Mouse (Mus musculus) left cerebral cortex, adult 2 months (tissue): ENCODE results near the gene Crim1. TPM values are rescaled to one million over a fixed set of nuclear protein-coding genes. Genes with fewer than 3 reads are reported as not detected.

Source experiments
- DNase-seq, 2 experiments: peaks; one replicate each; pipeline ENCODE4 v3.0.0; 2021 to 2022; ENCODE audit warnings: low spot score in 2 of 2, mixed read lengths in 1 of 2; ENCODE audit errors: extremely low spot score in 1 of 2
- H3K27ac ChIP-seq: fragments of 200-600 bp; 2 replicates; pipeline ENCODE4 v1.8.1; 2022
- H3K4me3 ChIP-seq: fragments of 200-600 bp; 2 replicates; pipeline ENCODE4 v1.8.1; 2022
- CTCF ChIP-seq: fragments of 200-600 bp; IDR thresholded peaks from 2 replicates; pipeline ENCODE4 v1.8.1; 2022; ENCODE audit warnings: antibody characterized with exemption, mild to moderate bottlenecking, moderate library complexity
- intact Hi-C: fragments of 180-260 bp; cut with DNase I; formaldehyde crosslinking; loops from one replicate; pipeline ENCODE4 v1.15.1; 2025
- total RNA-seq, 2 experiments: library from RNA; stranded (reverse); gene quantifications; 2 replicates each; pipeline ENCODE4 v1.2.3; 2021

Gene Crim1
- total RNA-seq, 2 experiments from 2014 or later: 83.3 to 93.1 TPM

DNA sequence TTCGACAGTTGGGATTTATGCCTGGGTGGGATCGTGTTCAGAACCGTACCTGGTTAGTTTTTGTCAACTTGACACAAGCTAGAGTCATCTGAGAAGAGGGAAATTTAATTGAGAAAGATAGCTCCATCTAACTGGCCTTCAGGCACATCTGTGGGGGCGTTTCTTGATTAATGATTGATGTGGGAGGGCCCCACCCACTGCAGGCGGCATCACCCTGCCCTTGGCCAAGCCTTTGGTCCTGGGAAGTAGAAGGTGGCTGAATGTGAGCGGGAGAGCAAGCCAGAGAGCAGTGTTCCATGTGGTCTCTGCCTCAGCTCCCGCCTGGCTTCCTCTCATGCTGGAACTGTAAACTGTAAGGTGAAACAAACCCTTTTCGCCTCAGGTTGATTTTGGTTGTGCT is 56.5 kb downstream of the Crim1 start:
- no peak overlapping the region for H3K27ac ChIP-seq
- no peak overlapping the region for H3K4me3 ChIP-seq
- intact Hi-C loops: no loop called here
- no peak for TF ChIP-seq CTCF
- DNase-seq: no peak

DNA sequence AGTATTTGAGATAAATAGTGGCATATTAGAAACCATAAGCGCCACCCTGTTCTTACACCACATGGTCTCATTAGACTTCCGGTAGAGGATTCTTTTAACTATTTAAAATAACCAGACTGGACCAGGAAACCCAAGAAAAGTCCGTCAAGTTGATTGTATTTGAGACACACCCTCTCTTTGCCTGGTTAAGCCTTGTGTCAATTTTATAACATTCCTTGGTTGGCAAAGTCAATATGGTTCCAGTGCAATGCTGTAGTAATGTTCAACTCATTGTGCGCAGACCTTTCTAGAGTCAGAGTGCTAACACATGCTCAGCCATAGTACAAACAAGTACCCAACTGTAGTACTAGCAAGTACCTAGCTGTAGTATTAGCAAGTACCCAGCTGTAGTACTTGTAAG is 61.6 kb downstream of the Crim1 start:
- intact Hi-C loops: no loop called here
- no peak overlapping the region for H3K27ac ChIP-seq
- H3K4me3 ChIP-seq: no peak overlapping the region
- no peak for TF ChIP-seq CTCF
- no peak for DNase-seq

DNA sequence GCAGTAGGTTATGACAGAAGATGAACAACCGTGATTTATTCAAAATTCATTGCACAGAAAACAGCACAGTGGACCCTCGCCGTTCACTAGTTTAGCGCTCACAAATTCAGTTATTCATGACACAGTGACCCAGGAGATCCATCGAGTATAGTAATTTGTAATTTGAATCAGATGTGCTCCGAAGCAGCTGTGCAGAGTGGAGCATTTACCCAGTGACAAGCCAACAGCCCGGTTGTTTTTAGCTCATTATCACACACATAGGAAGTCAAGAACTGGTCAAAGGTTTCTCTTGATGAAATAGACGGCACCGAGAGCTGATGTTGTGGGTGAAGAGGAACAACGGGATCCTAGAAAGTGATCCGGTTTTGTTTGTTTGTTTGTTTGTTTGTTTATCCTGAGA is 64.1 kb downstream of the Crim1 start:
- no peak overlapping the region for H3K27ac ChIP-seq
- no peak overlapping the region for H3K4me3 ChIP-seq
- TF ChIP-seq CTCF: no peak
- intact Hi-C loops: no loop called here
- DNase-seq: no peak

DNA sequence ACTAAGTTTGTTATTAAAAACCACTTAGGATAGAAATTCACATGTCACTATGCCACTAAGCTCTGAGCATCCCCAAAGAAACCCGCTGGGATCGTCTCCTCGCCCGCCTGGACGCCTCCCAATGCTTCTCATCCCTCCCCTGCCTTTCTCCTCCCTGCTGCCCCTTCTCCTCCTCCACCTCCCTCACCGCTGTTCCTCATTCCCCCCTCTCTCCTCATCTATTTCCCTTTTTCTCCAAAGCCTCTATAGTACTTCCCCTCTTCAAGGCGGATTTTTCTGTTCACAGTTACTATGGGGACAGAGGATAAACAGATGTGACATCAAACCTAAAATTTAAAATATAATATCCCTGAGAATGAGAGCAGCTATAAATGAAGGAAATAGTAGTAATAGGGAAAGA is 65.1 kb downstream of the Crim1 start:
- Histone ChIP-seq H3K27ac (no peak overlapping the region), H3K4me3 (no peak overlapping the region)
- DNase-seq: no peak
- intact Hi-C loops: no loop called here
- TF ChIP-seq CTCF: no peak

DNA sequence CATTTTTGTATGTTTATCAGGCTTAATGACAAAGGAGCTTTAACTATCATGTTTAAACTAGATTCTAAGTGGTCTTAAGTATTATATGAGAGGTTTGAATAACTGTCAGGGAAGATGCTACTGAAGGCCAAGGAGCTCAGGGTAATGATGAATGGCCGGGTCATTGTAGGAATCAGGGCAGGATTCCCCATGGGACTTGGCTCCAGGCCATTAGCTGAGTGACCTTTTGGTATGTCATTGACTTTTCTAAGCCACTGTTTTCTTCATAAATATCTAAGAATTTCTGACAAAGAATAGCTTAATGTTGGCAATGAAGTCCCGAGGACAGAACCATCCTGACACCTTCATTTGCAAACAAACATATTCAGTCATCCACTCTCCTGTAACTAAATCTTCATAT is 66.2 kb downstream of the Crim1 start:
- intact Hi-C loops: no loop called here
- Histone ChIP-seq H3K27ac (no peak overlapping the region), H3K4me3 (no peak overlapping the region)
- TF ChIP-seq CTCF: no peak
- no peak for DNase-seq

DNA sequence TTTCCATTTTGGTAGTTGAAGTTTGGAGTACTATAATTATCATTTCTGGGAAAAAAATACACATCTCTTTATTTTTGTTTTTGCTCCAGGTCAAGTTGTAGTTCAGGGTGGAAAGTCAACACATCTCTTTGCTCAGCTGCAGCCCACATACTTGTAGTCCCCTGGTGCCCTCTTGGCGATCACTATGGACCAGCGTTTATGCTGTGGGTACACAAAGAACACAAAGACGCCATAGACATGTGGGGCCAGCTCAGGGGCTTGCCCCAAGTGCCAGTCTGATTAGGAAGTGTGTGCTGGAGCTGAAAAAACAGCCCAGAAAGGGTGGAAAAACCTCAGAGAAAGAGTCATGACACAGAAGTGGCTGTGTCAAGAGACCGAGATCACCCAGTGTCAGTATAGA is 68.5 kb downstream of the Crim1 start:
- DNase-seq: no peak
- H3K4me3 ChIP-seq: no peak overlapping the region
- H3K27ac ChIP-seq: no peak overlapping the region
- intact Hi-C loops: no loop called here
- TF ChIP-seq CTCF: no peak

DNA sequence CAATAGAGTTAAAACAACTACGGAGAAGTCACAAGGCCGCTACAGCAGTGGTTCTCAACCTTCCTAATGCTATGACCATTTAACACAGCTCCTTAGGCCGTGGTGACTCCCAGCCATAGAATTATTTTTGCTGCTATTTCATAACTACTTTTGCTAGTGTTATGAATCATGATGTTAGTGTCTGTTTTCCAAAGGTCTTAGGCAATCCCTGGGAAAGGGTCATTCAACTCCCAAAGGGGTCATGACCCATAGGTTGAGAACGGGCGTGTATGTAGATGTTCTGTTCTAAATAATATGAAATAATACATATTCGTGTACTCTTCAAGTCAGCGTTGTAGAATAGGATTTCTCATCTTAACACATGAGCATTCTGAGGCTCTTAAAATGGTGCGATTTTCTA is 69.3 kb downstream of the Crim1 start:
- DNase-seq: no peak
- TF ChIP-seq CTCF: no peak
- no peak overlapping the region for H3K4me3 ChIP-seq
- no peak overlapping the region for H3K27ac ChIP-seq
- intact Hi-C loops: no loop called here

DNA sequence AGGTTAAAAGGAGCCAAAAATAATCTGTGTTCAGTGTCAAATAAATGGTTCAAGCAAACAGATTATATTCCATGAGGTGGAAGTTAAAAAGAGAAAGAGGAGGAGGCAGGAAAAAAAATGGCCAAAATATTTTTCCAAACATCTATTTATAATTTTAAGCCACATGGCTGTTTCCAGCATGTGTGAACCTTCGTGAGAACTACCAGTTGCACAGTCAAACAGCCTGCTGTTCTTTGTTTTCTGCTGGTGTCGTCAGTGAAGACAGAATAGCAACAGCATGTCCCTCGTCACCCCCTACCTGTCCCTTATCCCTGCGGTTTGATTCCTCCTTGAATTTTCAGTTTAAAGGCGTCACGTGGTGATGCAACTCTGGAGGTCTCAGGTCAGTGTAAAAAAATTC is 70.0 kb downstream of the Crim1 start:
- Histone ChIP-seq H3K27ac (no peak overlapping the region), H3K4me3 (no peak overlapping the region)
- intact Hi-C loops: no loop called here
- DNase-seq: no peak
- TF ChIP-seq CTCF: no peak

DNA sequence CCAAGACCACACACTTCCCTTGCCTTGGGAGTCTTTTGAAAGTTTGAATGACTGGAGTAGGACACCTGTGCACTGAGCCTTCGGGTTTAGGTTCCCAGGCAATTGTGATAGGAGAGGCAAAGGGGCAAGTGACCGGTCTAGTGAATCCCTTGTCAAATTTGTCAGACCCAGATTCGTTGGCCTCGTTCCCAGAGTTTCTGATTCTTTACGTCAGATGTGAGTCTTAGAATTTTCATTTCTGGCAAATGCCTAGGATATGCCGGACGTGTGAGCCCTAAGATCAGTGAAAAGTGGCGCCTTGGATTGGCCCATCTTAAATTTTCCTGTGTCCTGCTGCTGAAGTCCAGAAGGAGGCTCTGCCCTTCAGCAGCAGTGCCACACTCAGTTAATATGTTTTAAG is 71.7 kb downstream of the Crim1 start:
- TF ChIP-seq CTCF: no peak
- H3K4me3 ChIP-seq: no peak overlapping the region
- DNase-seq: no peak
- intact Hi-C loops: no loop called here
- no peak overlapping the region for H3K27ac ChIP-seq

DNA sequence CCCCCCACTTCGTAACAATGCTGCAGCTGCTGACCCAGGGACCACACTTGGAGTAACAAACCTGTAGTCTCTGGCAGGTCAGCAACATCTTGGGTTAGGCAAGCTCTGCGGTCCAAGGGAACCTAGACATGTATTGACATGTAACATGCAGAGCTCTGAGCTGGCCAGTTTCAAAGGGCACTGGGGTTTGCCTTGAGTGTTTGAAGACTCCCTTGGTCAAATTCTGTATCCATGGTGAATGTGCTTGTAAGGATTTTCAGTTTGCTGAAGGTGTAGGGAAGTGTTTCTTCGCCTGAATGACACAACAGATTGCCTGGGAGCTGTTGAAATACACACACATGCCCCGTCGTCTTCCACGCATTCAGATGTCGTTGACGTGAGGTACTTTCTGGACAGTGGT is 72.1 kb downstream of the Crim1 start:
- no peak for TF ChIP-seq CTCF
- H3K4me3 ChIP-seq: no peak overlapping the region
- no peak overlapping the region for H3K27ac ChIP-seq
- intact Hi-C loops: no loop called here
- DNase-seq: no peak

DNA sequence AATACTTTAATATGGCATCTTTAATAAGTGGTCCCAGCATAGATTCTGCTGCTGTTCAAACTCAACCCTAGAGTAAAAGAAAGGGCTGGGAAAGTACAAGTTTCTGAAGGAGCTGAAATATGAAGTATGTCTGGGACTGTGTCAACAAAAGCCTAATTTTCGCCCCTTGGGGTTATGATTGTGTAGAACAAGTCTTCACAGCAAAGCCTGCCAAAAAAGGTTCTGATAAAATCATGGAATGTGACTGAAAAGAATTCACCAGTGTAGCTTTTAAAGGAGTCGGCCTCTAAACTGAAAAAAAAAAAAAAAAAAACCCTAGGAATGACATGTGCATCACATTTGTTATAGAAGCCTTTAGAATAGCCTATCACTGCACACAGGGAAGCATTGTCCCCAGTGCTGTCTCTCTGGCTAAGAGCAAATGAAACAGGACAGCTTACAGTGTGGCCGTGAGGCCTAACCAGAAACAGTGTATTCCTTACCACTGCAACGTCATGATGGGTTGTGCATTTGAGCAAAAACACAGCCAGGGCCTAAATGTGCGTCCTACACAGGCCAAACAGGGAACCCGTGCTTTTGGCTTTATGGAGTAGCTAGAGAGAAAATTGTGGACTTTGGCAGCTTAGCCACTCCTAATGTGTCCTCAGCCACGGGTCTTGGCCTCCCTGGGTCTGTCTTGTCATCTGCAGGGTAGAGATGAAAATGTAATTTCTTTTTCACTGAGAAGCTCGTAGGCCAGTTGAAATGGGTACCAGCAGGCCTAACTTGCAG is 72.8 kb downstream of the Crim1 start:
- H3K4me3 ChIP-seq: no peak overlapping the region
- DNase-seq: no peak
- H3K27ac ChIP-seq: peak overlapping the region; percentile 20; the same call in 1 of the 2 replicates
- TF ChIP-seq CTCF: no peak
- intact Hi-C loops: no loop called here

DNA sequence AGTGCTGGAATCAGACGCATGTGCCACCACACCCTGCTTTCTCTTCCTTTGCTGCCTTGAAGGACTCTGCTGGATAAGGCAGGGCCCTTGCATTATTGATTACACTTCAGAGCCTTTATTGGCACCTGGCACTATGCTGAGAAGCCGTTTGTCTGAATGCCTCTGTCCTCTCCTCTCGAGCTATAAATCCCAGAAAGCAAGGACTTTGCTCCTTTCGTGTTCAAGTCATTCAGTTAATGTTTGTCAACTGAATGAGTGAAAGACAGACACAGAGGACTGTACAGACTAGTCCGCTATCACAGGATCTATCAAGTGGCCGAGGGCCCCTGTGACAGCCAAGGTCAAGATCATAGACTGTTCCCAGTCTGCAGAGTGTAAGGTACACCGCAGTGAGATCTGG is 73.8 kb downstream of the Crim1 start:
- no peak for DNase-seq
- Histone ChIP-seq H3K27ac (no peak overlapping the region), H3K4me3 (no peak overlapping the region)
- intact Hi-C loops: no loop called here
- no peak for TF ChIP-seq CTCF
